Mouse (Mus musculus) common myeloid progenitor, adult 5-6 weeks (primary cell): ENCODE measurements at regions not wholly inside any gene's neighbourhood (a gene's known extent, or its start where the extent isn't known, plus 50 kb on each side); places are given as distances from the start of the nearest gene placed in this dataset.

Source experiments
- ATAC-seq: replicated peaks from 2 replicates; pipeline ENCODE4 v1.8.0; 2016; ENCODE audit warnings: low read depth, mild to moderate bottlenecking, moderate TSS enrichment, inconsistent platforms; ENCODE audit not compliant: poor library complexity, severe bottlenecking

DNA sequence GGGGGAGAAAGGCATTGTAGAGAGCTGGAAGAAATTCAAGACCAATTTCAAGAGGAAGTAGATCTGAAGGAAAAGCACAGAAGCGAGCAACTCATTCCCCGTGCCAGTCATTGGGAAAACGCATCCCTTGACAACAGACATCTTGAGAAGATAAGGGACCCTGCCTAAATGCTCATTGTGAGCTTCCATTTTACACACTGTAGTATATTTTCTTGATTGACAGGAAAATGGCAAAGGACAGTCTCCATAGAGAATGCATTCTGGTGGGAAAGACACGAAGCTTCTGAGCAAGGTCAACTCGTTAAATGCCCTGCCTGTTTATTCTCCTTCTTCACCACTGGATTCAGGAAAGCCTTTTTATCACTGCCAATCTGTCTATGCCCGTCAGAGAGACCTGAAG, 424.1 kb upstream of the Vwc2 start:
- ATAC-seq, result no peak

DNA sequence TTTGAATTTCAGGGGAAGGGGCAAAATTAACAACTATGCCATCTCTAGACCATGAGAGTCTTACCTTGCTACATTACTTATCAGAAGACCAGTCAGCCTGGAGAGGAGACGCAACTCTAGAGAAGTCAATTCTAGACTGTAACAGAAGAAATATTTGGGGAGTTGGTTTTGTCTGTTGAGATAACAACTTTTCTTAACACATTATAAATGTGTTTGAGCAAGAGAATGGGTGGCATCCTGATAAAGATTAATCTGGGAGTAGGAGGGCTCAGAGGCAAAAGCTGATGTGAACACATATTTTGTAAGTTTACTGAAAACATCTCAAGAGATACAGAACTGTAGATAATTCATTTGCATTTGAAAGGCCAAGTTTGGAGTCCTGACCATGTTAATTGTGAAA, 389.0 kb upstream of the Vwc2 start:
- no peak for ATAC-seq

DNA sequence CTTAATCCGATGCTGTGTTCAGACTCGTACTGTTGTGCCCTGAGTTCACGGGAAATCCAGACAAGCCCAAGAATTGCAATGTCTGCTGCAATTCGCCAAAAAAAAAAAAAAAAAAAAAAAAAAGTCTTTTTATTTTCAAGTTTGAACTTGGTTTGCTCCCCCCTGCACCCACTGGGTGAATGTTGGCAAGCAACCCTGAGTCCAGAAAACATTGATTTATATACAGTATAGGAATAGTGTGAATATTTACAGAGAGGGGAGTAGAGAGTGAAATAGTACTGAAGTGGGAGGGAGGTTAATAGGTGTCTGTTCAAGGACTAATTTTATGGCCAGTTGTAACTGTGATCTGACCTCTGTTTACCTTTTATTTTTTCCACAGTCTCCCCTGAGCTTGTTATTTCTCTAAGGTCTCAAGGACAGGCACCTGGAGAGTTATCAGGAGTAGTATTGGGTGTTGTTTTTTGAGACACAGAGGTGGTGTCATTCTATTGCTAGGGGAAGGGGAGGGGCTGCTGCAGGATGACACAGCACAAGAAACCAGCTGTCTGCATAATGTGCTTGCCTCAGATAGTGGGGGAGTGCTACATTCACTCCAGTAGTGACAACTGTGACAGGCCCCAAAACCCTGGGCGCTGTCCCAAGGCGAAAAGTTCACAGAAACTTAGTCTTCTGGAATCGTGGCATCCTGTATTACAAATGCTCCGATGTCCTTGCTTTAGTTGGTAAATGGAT, 385.0 kb upstream of the Vwc2 start:
- peak; percentile 39; the same call in 1 of the 2 replicates for ATAC-seq
